Mouse (Mus musculus): ENCODE measurements at regions not wholly inside any gene's neighbourhood (a gene's known extent, or its start where the extent isn't known, plus 50 kb on each side); places are given as distances from the start of the nearest gene placed in this dataset.

- Histone ChIP-seq H3K36me3 (ENCODE audit: insufficient read depth) (no peaks in the 10 kb centered on the region), H3K27ac (ENCODE audit: low read depth, low read length) (no peak overlapping the region), H3K9ac (no peak overlapping the region), H3K27me3 (ENCODE audit: insufficient read depth, low read length) (no peaks in the 10 kb centered on the region), H3K4me1 (ENCODE audit: insufficient read depth) (no peaks in the 10 kb centered on the region), H3K9me3 (ENCODE audit: low read length) (no peaks in the 10 kb centered on the region), H3K4me3 (ENCODE audit: low read depth, low read length) (no peak overlapping the region), H3K4me2 (ENCODE audit: low read depth) (no peak overlapping the region)
- ATAC-seq: no peak
- no peak for TF ChIP-seq CTCF (IDR thresholded peaks at IDR 0.05; ENCODE audit: low read depth)
- WGBS: 93% methylated on average over 2 of the region's 2 CpGs
- no peak for DNase-seq
These were observed 198.9 kb downstream of the Rnf152 start for GRCm38 (mm10) chr1:105157459-105158124.

GRCm38 (mm10) chr1:105152175-105152828 is 204.2 kb downstream of the Rnf152 start:
- DNase-seq: no peak
- Histone ChIP-seq H3K36me3 (ENCODE audit: insufficient read depth) (no peaks in the 10 kb centered on the region), H3K9ac (no peak overlapping the region), H3K9me3 (ENCODE audit: low read length) (no peaks in the 10 kb centered on the region), H3K27me3 (ENCODE audit: insufficient read depth, low read length) (no peaks in the 10 kb centered on the region), H3K4me2 (ENCODE audit: low read depth) (no peak overlapping the region), H3K4me1 (ENCODE audit: insufficient read depth) (no peaks in the 10 kb centered on the region), H3K4me3 (ENCODE audit: low read depth, low read length) (no peak overlapping the region), H3K27ac (ENCODE audit: low read depth, low read length) (no peak overlapping the region)
- TF ChIP-seq CTCF (IDR thresholded peaks at IDR 0.05; ENCODE audit: low read depth): no peak
- no peak for ATAC-seq
- 84% methylated on average over 6 of the region's 6 CpGs for WGBS

DNA sequence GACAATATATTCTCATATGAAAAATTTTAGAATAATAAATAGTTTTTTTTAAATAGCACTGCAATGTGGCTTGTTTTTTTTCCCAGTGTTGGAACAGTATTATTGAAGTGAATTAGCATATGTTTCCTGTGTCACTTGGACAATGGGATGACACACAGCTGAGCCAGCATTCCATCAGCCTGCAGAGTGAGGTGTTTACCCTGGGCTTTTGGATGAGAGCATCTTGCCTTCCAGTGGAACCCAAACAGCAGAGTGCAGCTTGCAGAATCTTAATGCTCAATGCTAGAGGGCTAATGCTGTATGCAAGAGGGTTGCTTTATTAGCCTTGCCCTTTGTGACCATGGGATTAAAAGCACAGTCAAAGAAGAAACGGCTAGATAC is 205.1 kb downstream of the Rnf152 start:
- no peak overlapping the region for H3K27ac ChIP-seq (ENCODE audit: low read depth, low read length)
- WGBS: 41% methylated on average over 1 of the region's 1 CpGs
- no peak for ATAC-seq

GRCm38 (mm10) chr1:105150624-105151465 is 205.7 kb downstream of the Rnf152 start:
- no peak for DNase-seq
- Histone ChIP-seq H3K27ac (ENCODE audit: low read depth, low read length) (no peak overlapping the region), H3K9me3 (ENCODE audit: low read length) (no peaks in the 10 kb centered on the region), H3K4me2 (ENCODE audit: low read depth) (no peak overlapping the region), H3K4me1 (ENCODE audit: insufficient read depth) (no peaks in the 10 kb centered on the region), H3K9ac (no peak overlapping the region), H3K4me3 (ENCODE audit: low read depth, low read length) (no peak overlapping the region), H3K36me3 (ENCODE audit: insufficient read depth) (no peaks in the 10 kb centered on the region), H3K27me3 (ENCODE audit: insufficient read depth, low read length) (no peaks in the 10 kb centered on the region)
- no peak for ATAC-seq
- no peak for TF ChIP-seq CTCF (IDR thresholded peaks at IDR 0.05; ENCODE audit: low read depth)
- 77% methylated on average over 12 of the region's 12 CpGs for WGBS

More for the DNA sequence above, 205.1 kb downstream of the Rnf152 start:
- Histone ChIP-seq H3K4me2 (ENCODE audit: low read depth) (no peak overlapping the region), H3K9me3 (ENCODE audit: low read length) (no peaks in the 10 kb centered on the region), H3K4me1 (ENCODE audit: insufficient read depth) (no peaks in the 10 kb centered on the region), H3K4me3 (ENCODE audit: low read depth, low read length) (no peak overlapping the region), H3K36me3 (ENCODE audit: insufficient read depth) (no peaks in the 10 kb centered on the region), H3K9ac (no peak overlapping the region), H3K27me3 (ENCODE audit: insufficient read depth, low read length) (no peaks in the 10 kb centered on the region)
- no peak for DNase-seq
- TF ChIP-seq CTCF (IDR thresholded peaks at IDR 0.05; ENCODE audit: low read depth): no peak

DNA sequence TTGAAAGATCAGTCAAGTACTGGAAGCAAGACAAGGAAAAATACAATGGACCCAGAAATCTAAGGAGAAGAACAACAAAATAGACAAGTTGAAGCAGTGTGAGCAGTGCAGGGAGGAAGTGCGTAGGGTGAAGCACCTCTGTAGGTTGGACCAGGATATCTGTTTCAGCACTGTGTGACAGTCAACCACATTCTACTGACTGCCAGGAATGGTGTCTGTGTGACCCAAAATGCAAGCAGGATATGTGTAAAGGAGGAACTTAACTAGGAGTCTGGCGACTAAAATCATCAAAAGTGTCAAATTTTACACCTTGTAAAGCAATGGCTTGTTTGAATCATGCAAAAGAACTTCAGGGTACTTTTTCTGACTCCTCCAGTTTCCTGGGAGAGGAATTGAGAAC is 207.7 kb downstream of the Rnf152 start:
- no peak for TF ChIP-seq CTCF (IDR thresholded peaks at IDR 0.05; ENCODE audit: low read depth)
- Histone ChIP-seq H3K4me3 (ENCODE audit: low read depth, low read length) (no peak overlapping the region), H3K9ac (no peak overlapping the region), H3K27ac (ENCODE audit: low read depth, low read length) (no peak overlapping the region), H3K4me1 (ENCODE audit: insufficient read depth) (no peaks in the 10 kb centered on the region), H3K9me3 (ENCODE audit: low read length) (no peaks in the 10 kb centered on the region), H3K27me3 (ENCODE audit: insufficient read depth, low read length) (no peaks in the 10 kb centered on the region), H3K4me2 (ENCODE audit: low read depth) (no peak overlapping the region), H3K36me3 (ENCODE audit: insufficient read depth) (no peaks in the 10 kb centered on the region)
- DNase-seq (no peak), ATAC-seq (no peak)
- 92% methylated on average over 2 of the region's 2 CpGs for WGBS

DNA sequence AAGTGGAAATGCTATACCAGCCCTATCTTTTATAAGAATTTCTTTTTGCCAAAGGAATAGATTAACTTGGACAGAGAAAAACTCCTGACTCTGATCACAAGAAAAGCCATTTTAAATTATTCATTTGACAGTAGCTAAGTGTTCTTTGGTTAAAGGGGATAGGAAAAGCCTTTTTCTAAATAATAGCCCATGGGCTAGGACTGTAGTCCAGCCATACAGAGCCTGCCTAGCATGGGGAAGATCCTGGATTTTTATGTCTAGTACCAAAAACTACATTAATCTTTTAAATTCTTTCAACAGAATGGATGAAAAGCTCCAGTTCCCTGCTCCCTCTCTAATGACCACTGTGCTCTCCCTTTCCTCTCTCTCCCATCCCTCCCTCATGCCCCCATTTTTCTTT is 208.5 kb downstream of the Rnf152 start:
- no peak for TF ChIP-seq CTCF (IDR thresholded peaks at IDR 0.05; ENCODE audit: low read depth)
- Histone ChIP-seq H3K36me3 (ENCODE audit: insufficient read depth) (no peaks in the 10 kb centered on the region), H3K4me2 (ENCODE audit: low read depth) (no peak overlapping the region), H3K9me3 (ENCODE audit: low read length) (no peaks in the 10 kb centered on the region), H3K9ac (no peak overlapping the region), H3K27me3 (ENCODE audit: insufficient read depth, low read length) (no peaks in the 10 kb centered on the region), H3K27ac (ENCODE audit: low read depth, low read length) (no peak overlapping the region), H3K4me3 (ENCODE audit: low read depth, low read length) (no peak overlapping the region), H3K4me1 (ENCODE audit: insufficient read depth) (no peaks in the 10 kb centered on the region)
- ATAC-seq: no peak
- no peak for DNase-seq

DNA sequence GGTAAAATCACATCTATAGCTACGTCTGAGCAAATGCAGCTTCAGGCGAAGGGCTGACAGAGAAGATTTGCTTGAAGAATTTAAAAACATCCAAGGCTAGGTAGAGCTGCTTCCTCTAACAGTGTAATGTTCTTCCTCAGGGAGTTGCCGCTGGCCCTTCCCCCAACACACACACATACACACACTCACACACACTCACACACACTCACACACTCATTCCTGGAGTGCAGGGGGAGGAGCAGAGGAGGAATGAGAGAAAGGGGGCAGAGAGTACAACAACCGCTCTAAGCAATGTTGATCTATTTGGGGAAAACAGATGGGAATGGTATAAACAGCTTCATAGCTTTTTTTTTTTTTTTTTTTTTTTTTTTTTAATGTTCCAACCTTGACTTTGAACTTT is 232.6 kb downstream of the Rnf152 start:
- Histone ChIP-seq H3K4me1 (ENCODE audit: insufficient read depth) (no peaks in the 10 kb centered on the region), H3K4me3 (ENCODE audit: low read depth, low read length) (no peak overlapping the region), H3K27ac (ENCODE audit: low read depth, low read length) (no peak overlapping the region), H3K9ac (no peak overlapping the region), H3K27me3 (ENCODE audit: insufficient read depth, low read length) (no peaks in the 10 kb centered on the region), H3K36me3 (ENCODE audit: insufficient read depth) (no peaks in the 10 kb centered on the region), H3K4me2 (ENCODE audit: low read depth) (no peak overlapping the region), H3K9me3 (ENCODE audit: low read length) (no peaks in the 10 kb centered on the region)
- DNase-seq (no peak), ATAC-seq (no peak; the same call in 1 of the 2 replicates)
- 82% methylated on average over 4 of the region's 4 CpGs for WGBS
- TF ChIP-seq CTCF (IDR thresholded peaks at IDR 0.05; ENCODE audit: low read depth): no peak
